Mouse (Mus musculus): Measurements from ENCODE around the gene Mttp. TPM values are rescaled to one million over a fixed set of nuclear protein-coding genes. Genes with fewer than 3 reads are reported as not detected.

The Mttp gene
- polyA plus RNA-seq, 1 experiment from 2014 or later: 10.3 TPM

GRCm38 (mm10) chr3:138061205-138061911 is 83.4 kb downstream of the Mttp start:
- H3K27ac ChIP-seq: no peak overlapping the region
- ATAC-seq: no peak
- peaks cover 12% of the 10 kb centered on the region for H3K4me1 ChIP-seq (replicated peaks)
- H3K4me2 ChIP-seq (replicated peaks): no peak overlapping the region
- H3K36me3 ChIP-seq: no peaks in the 10 kb centered on the region
- 0 out of 2 replicates have a peak, but pooled peaks cover 2% of the 10 kb centered on the region for H3K27me3 ChIP-seq
- no peak overlapping the region for H3K4me3 ChIP-seq (replicated peaks)
- WGBS: 93% methylated on average over 9 of the region's 9 CpGs
- no peaks in the 10 kb centered on the region for H3K9me3 ChIP-seq
- H3K9ac ChIP-seq (replicated peaks): no peak overlapping the region

GRCm38 (mm10) chr3:138060429-138060828 is 84.3 kb downstream of the Mttp start:
- no peak overlapping the region for H3K4me2 ChIP-seq (replicated peaks)
- no peak overlapping the region for H3K27ac ChIP-seq
- no peak overlapping the region for H3K4me3 ChIP-seq (replicated peaks)
- no peak overlapping the region for H3K9ac ChIP-seq (replicated peaks)
- no peaks in the 10 kb centered on the region for H3K27me3 ChIP-seq
- 90% methylated on average over 7 of the region's 7 CpGs for WGBS
- no peaks in the 10 kb centered on the region for H3K36me3 ChIP-seq
- ATAC-seq: no peak
- H3K4me1 ChIP-seq (replicated peaks): peaks cover 9% of the 10 kb centered on the region; the same call in 1 of the 2 replicates
- no peaks in the 10 kb centered on the region for H3K9me3 ChIP-seq

- H3K36me3 ChIP-seq: no peaks in the 10 kb centered on the region
- no peak overlapping the region for H3K27ac ChIP-seq
- no peak overlapping the region for H3K9ac ChIP-seq (replicated peaks)
- 0 out of 2 replicates have a peak, but pooled peaks cover 3% of the 10 kb centered on the region for H3K4me1 ChIP-seq (replicated peaks)
- no peaks in the 10 kb centered on the region for H3K27me3 ChIP-seq
- H3K4me3 ChIP-seq (replicated peaks): no peak overlapping the region
- WGBS: 49% methylated on average over 4 of the region's 4 CpGs
- no peaks in the 10 kb centered on the region for H3K9me3 ChIP-seq
- no peak for ATAC-seq
- H3K4me2 ChIP-seq (replicated peaks): no peak overlapping the region
Observed at GRCm38 (mm10) chr3:138058226-138058625, 86.5 kb downstream of the Mttp start.

GRCm38 (mm10) chr3:138056976-138057375 is 87.8 kb downstream of the Mttp start:
- H3K4me2 ChIP-seq (replicated peaks): no peak overlapping the region
- no peaks in the 10 kb centered on the region for H3K36me3 ChIP-seq
- ATAC-seq: no peak
- H3K9ac ChIP-seq (replicated peaks): no peak overlapping the region
- H3K27me3 ChIP-seq: no peaks in the 10 kb centered on the region
- H3K27ac ChIP-seq: no peak overlapping the region
- no peaks in the 10 kb centered on the region for H3K9me3 ChIP-seq
- no peak overlapping the region for H3K4me3 ChIP-seq (replicated peaks)
- 0 out of 2 replicates have a peak, but pooled peaks cover 3% of the 10 kb centered on the region for H3K4me1 ChIP-seq (replicated peaks)
- WGBS: 63% methylated on average over 7 of the region's 7 CpGs

GRCm38 (mm10) chr3:138053969-138054368 is 90.8 kb downstream of the Mttp start:
- no peak overlapping the region for H3K27ac ChIP-seq

GRCm38 (mm10) chr3:138051431-138051830 is 93.3 kb downstream of the Mttp start:
- no peaks in the 10 kb centered on the region for H3K27me3 ChIP-seq
- H3K9me3 ChIP-seq: no peaks in the 10 kb centered on the region
- no peak overlapping the region for H3K4me2 ChIP-seq (replicated peaks)
- ATAC-seq: no peak
- H3K4me3 ChIP-seq (replicated peaks): no peak overlapping the region
- H3K27ac ChIP-seq: no peak overlapping the region
- 73% methylated on average over 3 of the region's 3 CpGs for WGBS
- no peaks in the 10 kb centered on the region for H3K36me3 ChIP-seq
- no peaks in the 10 kb centered on the region for H3K4me1 ChIP-seq (replicated peaks)
- H3K9ac ChIP-seq (replicated peaks): no peak overlapping the region

More at GRCm38 (mm10) chr3:138053969-138054368, 90.8 kb downstream of the Mttp start:
- Histone ChIP-seq H3K9ac (replicated peaks) (no peak overlapping the region), H3K9me3 (no peaks in the 10 kb centered on the region), H3K4me3 (replicated peaks) (no peak overlapping the region), H3K36me3 (no peaks in the 10 kb centered on the region), H3K27me3 (no peaks in the 10 kb centered on the region), H3K4me1 (replicated peaks) (0 out of 2 replicates have a peak, but pooled peaks cover 3% of the 10 kb centered on the region), H3K4me2 (replicated peaks) (no peak overlapping the region)
- no peak for ATAC-seq
- WGBS: 62% methylated on average over 4 of the region's 4 CpGs

- H3K4me1 ChIP-seq (replicated peaks): no peaks in the 10 kb centered on the region
- no peak overlapping the region for H3K27ac ChIP-seq
- no peak overlapping the region for H3K4me3 ChIP-seq (replicated peaks)
- no peak for ATAC-seq
- H3K36me3 ChIP-seq: no peaks in the 10 kb centered on the region
- no peak overlapping the region for H3K9ac ChIP-seq (replicated peaks)
- H3K9me3 ChIP-seq: no peaks in the 10 kb centered on the region
- WGBS: 91% methylated on average over 11 of the region's 11 CpGs
- no peaks in the 10 kb centered on the region for H3K27me3 ChIP-seq
- H3K4me2 ChIP-seq (replicated peaks): no peak overlapping the region
Observed at GRCm38 (mm10) chr3:138050772-138051171, 94.0 kb downstream of the Mttp start.

- no peak overlapping the region for H3K27ac ChIP-seq
- 92% methylated on average over 6 of the region's 6 CpGs for WGBS
- no peak overlapping the region for H3K9ac ChIP-seq (replicated peaks)
- H3K27me3 ChIP-seq: no peaks in the 10 kb centered on the region
- H3K4me1 ChIP-seq (replicated peaks): no peaks in the 10 kb centered on the region
- H3K4me3 ChIP-seq (replicated peaks): no peak overlapping the region
- ATAC-seq: no peak
- H3K9me3 ChIP-seq: no peaks in the 10 kb centered on the region
- no peaks in the 10 kb centered on the region for H3K36me3 ChIP-seq
- no peak overlapping the region for H3K4me2 ChIP-seq (replicated peaks)
Observed at GRCm38 (mm10) chr3:138049555-138049954, 95.2 kb downstream of the Mttp start.

- Histone ChIP-seq H3K9ac (replicated peaks) (no peak overlapping the region), H3K4me3 (replicated peaks) (no peak overlapping the region), H3K27me3 (no peaks in the 10 kb centered on the region), H3K4me1 (replicated peaks) (no peaks in the 10 kb centered on the region), H3K4me2 (replicated peaks) (no peak overlapping the region), H3K9me3 (no peaks in the 10 kb centered on the region), H3K27ac (no peak overlapping the region), H3K36me3 (no peaks in the 10 kb centered on the region)
- 81% methylated on average over 7 of the region's 7 CpGs for WGBS
- no peak for ATAC-seq
Observed at GRCm38 (mm10) chr3:138043316-138043715, 101.5 kb downstream of the Mttp start.

GRCm38 (mm10) chr3:138041591-138042301 is 103.0 kb downstream of the Mttp start:
- Histone ChIP-seq H3K27me3 (no peaks in the 10 kb centered on the region), H3K4me3 (replicated peaks) (no peak overlapping the region), H3K4me1 (replicated peaks) (no peaks in the 10 kb centered on the region), H3K4me2 (replicated peaks) (no peak overlapping the region), H3K36me3 (no peaks in the 10 kb centered on the region), H3K9me3 (no peaks in the 10 kb centered on the region), H3K27ac (no peak overlapping the region), H3K9ac (replicated peaks) (no peak overlapping the region)
- WGBS: 62% methylated on average over 3 of the region's 3 CpGs
- ATAC-seq: no peak

GRCm38 (mm10) chr3:138040938-138041337 is 103.8 kb downstream of the Mttp start:
- H3K9me3 ChIP-seq: no peaks in the 10 kb centered on the region
- WGBS: 87% methylated on average over 2 of the region's 2 CpGs
- H3K36me3 ChIP-seq: no peaks in the 10 kb centered on the region

More at GRCm38 (mm10) chr3:138040938-138041337, 103.8 kb downstream of the Mttp start:
- no peaks in the 10 kb centered on the region for H3K27me3 ChIP-seq
- ATAC-seq: no peak
- no peak overlapping the region for H3K27ac ChIP-seq
- no peak overlapping the region for H3K4me2 ChIP-seq (replicated peaks)
- H3K4me1 ChIP-seq (replicated peaks): no peaks in the 10 kb centered on the region
- H3K9ac ChIP-seq (replicated peaks): no peak overlapping the region
- H3K4me3 ChIP-seq (replicated peaks): no peak overlapping the region
